Mouse (Mus musculus) gastrocnemius, postnatal 14 days (tissue): ENCODE measurements around the gene Rcan1. TPM values are rescaled to one million over a fixed set of nuclear protein-coding genes. Genes with fewer than 3 reads are reported as not detected.
A peak's percentile ranks its signal among the peaks of the same experiment; 100 is the strongest.

Experiments
- DNase-seq: peaks from one replicate; pipeline ENCODE4 v3.0.0; 2021; ENCODE audit warnings: mixed read lengths
- intact Hi-C: fragments of 180-260 bp; cut with DNase I; formaldehyde crosslinking; loops from one replicate; pipeline ENCODE4 v1.15.1; 2025; ENCODE audit warnings: low total_unique reads
- total RNA-seq, 2 experiments: library from RNA; stranded (reverse); gene quantifications; 2 replicates each; pipeline ENCODE4 v1.2.3; 2021

The Rcan1 gene
- total RNA-seq, 2 experiments from 2014 or later: 42.3 to 60.5 TPM

DNA sequence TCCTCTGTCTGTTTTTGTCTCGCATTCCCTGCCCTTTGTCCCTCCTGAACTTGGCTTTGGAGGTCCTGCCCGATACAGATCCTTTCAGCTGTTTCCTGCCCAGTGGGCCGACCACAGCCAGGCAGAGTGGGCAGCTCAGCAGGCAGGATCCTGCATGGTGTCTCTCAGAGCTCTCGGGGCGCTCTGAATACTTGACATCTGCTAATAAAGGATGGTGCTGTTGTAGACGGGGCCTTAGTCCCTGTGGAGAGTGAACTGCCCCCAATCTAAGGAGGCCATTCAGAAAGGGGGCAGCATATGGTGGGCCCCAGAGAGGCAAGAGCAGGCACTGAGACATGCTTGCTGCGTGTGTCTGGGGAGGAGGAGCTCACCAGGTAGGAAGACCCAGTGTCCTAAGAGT lies 57.8 kb downstream of the Rcan1 start:
- intact Hi-C loops: no loop called here
- no peak for DNase-seq

DNA sequence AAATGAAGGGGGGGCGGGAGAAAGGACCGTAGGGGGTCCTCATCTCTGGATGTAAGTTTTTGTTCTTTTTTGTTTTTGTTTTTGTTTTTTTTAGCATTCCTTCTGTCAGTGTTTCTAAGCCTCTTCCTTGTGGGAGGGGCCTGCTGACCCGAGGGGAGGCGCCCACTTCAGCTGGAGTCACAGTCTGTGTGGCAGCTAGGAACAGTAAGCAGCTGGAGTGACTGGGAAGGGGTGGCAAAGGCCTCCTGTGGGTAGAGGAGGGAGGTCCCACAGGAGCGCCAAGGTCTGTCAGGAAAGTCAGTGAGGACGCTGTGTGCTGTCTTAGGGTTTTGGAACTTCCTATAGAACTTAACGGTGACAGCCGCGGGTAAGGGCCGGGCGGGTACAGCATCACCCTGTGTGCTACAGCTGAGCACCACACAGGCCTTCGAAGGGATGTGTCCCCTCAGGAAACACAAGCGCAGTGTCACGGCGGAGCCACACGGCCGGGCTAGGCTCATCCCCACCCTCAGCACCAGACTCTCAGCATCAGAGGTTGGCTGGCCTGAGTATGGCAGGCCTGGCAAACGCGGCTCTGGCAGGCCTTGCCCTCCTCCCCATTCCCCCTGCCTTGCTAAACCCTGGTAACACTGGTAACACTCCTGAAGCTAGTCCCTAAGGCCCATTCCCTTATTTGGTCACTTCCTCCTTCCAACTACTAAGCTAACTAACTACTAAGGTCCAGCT lies 58.5 kb downstream of the Rcan1 start:
- intact Hi-C loops: no loop called here
- DNase-seq: no peak

DNA sequence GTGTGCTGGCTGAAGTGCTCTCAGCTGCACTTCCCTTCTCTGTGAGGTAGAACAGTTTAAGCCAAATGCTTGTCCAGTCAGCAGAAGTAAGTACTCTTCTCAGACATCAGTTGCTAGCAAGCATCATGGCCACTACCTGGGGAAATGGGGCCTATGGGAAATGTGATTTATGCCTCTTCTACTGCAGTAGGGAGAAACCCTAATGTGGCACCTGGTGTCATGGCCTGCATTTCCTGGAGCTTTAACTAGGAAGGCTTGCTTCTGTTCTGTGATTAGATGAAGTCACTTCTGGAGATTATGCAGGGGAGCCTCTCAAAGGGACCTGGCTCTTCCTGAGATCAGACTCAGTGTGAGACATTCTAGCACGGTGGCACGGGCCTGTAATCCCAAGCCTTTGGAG lies 60.3 kb downstream of the Rcan1 start:
- intact Hi-C loops: no loop called here
- DNase-seq: no peak

DNA sequence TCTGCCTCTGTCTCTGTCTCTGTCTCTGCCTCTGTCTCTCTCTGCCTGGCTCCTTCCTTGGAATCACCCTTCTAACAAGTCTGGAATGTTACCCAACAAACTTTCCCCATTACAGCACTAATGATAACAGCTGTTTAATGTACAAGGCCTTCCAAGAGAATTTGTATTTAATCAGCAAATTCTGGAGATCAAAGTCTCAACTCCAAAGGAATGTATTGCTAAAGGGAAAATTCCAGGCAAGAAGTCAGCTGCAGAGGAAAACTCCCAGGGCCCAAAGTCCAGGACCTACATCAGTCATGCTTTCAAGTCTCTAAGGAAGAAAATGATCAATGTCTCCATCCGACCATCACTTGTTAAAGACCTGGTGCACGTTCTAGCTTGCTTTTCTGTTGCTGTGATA lies 62.8 kb downstream of the Rcan1 start:
- intact Hi-C loops: no loop called here
- DNase-seq: no peak

DNA sequence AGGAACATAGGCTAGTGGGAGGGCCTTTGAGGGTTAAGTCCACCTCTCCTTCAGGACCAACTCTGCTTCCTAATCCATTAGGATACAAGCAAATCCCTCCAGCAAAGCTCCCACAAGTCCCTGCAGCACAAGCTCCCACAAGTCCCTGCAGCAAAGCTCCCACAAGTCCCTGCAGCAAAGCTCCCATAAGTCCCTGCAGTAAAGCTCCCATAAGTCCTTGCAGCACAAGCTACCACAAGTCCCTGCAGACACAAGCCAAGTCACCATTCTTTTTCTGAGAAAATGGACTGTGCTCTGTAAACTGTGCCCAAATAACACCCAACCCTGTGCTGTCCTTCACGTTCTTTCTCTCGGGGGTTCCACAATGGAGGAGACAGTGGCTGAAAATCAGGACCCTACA lies 66.5 kb downstream of the Rcan1 start:
- no peak for DNase-seq
- intact Hi-C loops: no loop called here

DNA sequence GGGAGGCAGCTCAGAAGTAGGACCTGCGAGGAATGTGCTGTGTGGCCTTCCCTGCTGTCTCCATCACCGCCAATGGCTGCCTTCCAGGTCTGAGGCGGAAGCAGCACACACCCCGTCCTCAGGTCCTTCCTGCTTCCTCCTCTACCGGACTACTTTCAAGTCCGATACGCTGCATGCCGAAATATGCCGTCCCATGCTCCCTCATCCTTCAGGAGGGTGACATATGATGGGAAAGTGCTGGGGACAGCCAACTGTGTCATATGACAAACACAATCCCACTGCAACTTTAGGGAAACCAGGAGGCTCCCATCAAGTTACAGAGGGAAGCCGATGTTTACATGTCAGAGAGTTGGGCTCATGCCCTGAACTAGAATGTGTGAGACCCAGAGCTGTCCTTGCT lies 67.6 kb downstream of the Rcan1 start:
- DNase-seq: no peak
- intact Hi-C loops: no loop called here

DNA sequence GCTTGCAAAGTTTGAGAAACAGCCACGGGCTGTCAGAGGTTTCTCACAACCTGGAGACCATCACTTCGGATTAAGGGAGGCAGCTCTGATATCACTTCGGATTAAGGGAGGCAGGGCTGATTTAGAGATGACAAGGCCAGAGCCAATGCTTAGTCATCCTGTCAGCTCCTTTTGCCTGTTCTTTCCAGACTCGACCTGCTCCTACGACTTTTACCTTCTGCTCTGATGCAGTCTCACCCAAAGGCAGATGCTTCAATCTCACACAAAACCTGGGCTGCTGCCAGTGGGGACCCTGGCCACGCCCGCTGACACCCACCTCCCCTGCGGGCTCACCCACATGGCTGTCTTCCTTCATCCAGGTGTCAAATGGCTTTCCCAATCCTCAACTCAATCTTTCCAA lies 68.5 kb downstream of the Rcan1 start:
- intact Hi-C loops: no loop called here
- no peak for DNase-seq

DNA sequence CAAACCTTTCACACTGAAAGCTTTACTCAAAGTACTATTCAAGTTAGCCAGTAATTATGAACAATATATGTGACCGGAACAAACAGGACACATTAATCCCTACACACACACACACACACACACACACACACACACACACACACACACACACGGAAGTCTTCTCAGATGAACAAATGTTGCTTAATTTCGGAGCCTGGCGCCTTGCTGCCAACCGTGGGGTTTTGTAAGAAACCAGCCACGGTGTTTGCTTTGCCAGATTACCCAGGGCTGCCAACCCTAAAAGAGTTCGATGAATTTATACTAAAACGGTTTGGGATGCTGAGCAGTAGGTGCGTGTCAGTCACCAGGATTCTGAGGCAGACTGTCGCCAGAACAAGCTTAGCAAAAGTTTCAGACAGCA lies 69.5 kb downstream of the Rcan1 start:
- intact Hi-C loops: no loop called here
- DNase-seq: no peak

DNA sequence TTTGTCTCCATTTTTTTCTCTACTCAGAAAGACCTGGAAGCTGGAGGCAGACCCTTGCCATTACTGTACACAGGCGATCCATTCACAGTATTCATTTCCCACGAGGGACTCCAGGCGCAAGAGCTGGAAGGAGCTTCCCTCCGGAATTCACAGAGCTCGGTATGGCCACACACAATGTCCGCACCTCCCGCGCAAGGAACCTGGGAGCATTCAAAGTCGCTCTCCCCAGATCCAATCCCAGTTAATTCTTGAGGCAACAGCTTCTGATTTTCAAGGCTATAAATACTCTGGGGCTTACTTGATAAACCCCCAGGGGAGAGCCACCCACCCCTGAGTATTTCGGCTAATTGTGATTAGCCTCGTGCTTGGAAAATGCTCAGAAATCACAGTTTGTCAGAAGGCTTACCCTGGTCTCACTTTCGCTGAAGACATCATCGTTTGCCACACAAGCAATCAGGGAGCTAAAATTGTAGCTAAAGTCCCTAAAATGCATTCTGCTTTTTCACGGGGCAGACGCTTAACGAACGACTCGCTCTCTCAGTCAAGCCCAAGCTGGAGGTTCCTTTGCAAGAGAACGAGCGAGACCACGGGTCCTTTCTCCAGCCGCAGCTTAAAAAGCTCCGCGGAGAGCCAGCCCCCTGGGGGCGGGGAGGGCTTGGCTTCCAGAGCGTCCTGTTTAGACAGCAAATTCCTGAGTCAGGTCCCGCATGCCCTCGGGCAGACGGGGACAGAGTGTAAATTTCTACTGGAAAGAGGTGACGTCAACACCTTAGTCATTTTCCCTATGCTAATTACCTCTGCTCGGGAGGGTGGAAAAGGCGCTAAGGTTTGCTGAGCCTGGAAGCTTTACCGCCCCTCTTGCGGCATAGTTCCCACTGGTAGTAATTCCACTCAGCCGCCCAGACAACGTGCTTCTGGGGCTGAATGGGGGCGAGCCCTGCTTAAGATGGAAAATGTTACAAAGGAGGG lies 70.9 kb downstream of the Rcan1 start:
- intact Hi-C loops: no loop called here
- DNase-seq: peak; percentile 82

DNA sequence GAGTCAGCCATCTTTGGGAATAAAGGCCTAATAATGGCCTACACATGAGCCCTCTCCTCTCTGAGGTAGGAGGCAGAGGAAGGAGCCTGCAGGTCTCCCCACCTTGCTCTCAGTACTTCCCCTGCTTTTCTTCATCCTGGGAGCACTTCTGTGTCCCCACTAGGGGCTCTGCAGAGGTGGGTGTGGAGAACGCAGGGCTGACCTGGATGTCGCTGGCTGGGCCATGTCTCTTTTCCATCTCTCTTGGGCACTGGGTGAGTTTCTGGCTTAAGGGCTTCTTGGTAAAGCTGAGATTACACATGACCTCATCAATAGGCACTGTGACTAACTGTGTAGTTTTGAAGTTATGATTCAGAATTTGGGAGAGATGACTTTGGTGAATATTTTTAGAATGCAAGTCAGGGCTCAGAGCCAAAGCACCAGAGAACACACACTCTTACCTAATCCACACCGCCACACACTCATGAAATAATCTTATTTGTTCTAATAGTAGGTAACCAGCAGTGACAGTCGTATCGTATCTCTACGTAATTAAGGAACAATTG lies 72.0 kb downstream of the Rcan1 start:
- DNase-seq: no peak
- intact Hi-C loops: no loop called here

DNA sequence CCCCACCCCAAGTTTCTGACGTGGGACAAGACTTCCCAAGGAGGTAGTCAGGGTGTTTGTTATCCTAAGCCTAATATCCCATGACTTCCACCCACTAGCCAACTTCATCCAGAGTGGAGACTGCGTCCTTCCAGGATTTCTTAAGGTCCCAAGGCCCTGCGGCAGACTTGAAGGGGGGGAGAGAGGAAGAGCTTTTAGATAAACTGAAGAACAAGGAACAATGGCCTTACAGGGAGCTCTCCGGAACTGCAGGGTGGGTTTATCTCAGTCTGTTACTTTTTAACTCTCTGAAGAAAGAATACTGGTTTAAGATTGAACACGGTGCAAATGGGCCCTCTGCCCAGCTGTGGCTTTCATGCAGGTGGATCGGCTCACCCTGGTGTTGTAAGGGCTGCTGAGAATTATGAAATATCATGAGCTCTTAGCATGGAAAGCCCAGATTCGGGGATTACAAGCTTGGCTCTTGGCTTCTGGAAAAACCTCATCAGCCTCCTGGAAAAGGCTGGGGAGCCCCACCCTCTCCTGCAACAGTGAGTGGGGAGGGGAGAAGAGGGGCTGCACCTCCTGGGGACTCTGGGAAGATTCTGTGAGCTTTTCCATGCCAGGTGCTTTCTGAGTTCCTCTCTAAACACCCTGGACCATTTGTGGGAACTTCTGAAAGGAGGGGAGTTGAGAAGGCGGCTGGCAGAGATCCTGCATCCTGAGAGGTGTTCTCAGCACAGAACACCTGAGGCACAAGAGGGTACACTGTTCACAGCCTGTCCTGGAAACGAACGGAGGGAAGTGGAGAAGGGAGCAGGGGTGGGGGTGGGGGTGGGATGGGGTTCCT lies 72.7 kb downstream of the Rcan1 start:
- DNase-seq: no peak
- intact Hi-C loops: no loop called here

DNA sequence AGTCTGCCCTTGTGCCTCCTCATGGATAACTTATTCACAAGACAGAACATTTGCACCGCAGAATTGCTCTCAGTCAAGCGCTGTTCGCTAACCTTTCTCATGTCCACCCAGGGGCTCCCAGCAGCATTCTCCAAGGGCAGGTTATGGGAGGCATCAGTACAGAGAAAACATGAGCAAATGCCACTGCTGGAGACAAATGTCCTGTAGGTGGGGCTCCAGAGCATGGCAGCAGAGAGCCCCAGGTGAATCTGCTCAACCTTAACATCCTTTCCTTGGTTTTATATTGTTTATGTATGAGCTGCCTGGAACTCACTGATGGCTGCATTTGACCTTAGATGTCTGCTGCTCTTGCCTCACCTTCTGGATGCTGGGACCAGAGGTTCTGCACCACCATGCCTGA lies 76.9 kb downstream of the Rcan1 start:
- DNase-seq: no peak
- intact Hi-C loops: no loop called here

DNA sequence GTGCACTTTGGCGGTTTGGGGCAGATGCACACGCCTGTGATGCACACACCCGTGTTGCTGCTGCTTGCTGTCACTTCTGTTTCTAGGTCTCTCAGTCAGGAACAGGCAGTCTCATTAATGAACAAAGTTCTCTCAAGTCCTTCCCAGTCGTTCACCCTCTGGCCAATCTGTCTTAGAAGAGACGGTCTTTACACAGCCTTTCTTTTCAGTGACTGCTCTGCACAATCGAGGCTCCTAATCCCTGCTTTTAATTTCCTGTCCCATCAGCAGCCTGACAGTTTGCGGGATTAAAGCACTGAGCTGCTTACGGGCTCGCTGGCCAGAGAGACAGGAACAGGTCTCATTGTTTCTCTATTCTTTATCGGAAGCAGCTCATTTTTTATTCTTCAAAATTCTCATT lies 83.0 kb downstream of the Rcan1 start:
- DNase-seq: no peak
- intact Hi-C loops: no loop called here

DNA sequence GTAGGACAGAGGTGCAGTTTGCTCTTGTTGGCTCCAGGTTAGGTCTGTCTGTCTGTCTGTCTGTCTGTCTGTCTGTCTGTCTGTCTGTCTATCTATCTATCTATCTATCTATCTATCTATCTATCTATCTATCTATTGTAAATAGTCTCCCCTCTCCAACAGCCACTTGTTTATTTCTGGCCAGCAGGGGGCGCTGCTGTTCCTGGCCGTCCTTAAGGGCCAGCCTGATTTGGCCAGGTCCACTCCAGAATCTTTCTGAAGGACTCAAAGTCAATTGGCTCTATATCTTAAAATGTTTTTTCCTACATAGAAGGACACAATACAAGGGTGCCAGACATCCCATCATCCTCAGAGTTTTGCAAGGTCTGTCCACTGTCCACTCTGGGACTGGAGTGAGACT lies 85.6 kb downstream of the Rcan1 start:
- DNase-seq: peak; percentile 79

DNA sequence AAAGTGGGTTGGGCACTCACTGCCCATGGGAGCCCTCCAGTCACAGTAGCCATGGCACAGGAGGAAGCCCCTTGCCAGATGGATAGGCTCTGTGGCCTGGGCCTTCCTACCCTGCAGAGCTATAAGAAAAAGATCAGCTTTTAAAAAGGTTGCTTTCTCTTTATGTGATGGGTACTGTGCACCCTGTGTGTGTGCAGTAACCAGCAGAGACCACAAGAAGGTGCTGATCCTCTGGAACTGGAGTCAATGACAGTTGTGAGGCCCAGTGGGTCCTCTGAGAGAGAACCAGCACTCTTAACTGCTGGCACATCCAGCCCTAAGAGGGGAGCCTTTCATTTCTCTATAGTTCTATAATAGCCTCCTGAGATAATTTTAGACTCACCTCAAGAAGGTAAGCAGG lies 87.3 kb downstream of the Rcan1 start:
- intact Hi-C loops: loop anchor here (5.0 kb wide), 1 partner anchor 36 kb away; no protein-coding TSS in a partner anchor
- no peak for DNase-seq

More for the DNA sequence above, 85.6 kb downstream of the Rcan1 start:
- intact Hi-C loops: loop anchor here (2.0 kb wide), 1 partner anchor 74 kb away; no protein-coding TSS in a partner anchor

DNA sequence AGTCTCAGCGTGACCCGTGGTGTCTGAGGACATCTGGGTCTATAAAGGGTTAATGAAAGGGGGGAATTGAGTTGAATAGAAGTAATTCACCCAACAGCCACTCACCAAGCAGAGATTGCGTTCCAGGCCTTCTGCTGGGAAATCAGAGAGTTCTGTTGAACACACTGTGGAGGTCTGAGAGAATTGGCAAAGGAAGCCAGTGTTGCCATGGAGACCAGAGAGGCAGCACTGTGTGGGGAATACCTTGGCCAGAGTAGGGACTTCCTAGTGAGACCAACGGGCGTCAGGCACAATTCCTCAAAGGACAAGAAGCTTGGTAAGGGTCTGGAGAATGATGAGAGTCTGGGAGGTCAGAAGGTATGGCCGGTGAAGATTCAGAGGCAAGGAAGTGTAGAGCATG lies 88.2 kb downstream of the Rcan1 start:
- intact Hi-C loops: loop anchor here (5.0 kb wide), 1 partner anchor 35 kb away; no protein-coding TSS in a partner anchor
- no peak for DNase-seq

DNA sequence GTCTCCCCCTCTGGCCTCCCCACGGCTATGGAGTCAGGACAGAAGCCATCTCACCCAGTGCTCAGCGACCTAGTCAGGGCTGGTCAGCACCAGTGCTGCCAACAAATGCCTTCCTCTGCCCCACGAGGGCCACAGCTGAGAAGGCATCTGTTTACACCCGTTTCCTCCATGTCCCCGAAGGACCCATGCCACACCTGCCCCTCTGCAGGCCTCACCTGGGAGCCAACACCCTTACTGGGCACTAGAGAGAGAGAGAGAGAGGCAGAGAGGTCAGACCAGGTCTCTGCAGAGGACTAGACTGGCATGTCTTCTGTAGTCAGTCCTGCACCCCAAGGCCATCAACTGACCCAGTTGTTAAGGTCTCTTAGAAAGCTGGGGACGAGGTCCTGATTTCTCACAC lies 89.6 kb downstream of the Rcan1 start:
- no peak for DNase-seq
- intact Hi-C loops: loop anchor here (5.0 kb wide), 1 partner anchor 34 kb away; no protein-coding TSS in a partner anchor

DNA sequence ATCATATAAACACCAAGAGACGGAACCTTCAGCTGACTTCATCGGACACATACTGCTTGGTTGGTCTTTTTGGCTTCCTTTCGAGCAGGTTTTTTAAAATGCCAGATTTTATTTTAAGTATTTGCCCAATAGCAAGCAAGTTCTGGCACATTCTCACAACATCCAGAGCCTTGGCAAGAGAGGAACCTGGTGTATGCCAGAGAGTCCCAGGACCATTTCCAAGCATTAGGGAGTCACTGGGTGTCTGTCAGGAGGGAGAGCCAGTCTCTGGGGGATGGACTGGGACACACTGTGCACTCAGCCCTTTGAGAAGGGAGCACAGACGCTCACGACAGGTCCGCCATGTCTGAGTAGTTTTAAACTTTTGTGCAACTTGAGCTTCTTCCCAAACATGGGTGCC lies 93.7 kb downstream of the Rcan1 start:
- DNase-seq: no peak
- intact Hi-C loops: no loop called here

DNA sequence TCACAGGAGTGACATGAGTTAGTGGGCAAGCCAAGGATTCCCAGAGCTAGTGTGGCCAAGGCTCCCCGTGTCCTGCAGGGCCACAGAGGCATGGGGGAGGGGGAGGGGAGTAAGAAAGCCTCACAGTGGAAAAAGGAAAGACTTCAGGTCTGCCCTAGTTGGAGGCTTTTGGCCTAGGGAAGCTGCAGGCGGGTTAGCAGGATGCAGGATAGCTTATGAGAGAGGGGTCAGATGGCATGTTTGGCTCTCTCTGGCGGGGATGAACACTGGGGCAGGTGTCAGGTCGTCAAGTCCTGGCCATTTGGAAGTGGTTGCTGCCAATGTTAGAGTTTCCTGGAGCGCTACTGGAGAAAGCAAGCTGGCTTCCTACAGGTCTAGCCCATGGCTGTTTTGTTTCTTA lies 99.0 kb downstream of the Rcan1 start:
- intact Hi-C loops: no loop called here

DNA sequence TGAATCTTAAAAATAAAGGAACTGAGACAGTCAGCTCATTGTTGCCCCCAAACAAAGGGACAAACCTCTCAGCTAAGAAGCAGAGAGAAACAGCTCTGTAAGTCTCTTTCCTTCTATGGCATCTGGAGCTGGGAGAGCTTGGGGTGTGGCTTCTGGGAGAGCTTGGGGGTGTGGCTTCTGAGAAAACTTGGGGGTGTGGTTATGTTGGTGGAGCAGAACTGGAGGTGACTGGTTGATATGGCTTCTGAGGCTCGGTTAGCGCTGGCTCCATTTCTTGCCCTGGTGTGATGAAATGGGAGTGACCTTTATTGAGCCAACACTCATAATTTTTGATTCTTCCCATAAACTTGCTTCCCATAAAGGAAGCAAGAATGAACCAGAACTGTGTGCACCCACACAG lies 101.4 kb downstream of the Rcan1 start:
- no peak for DNase-seq
- intact Hi-C loops: no loop called here

More for the DNA sequence above, 99.0 kb downstream of the Rcan1 start:
- no peak for DNase-seq
